Mouse (Mus musculus): Measurements from ENCODE around the gene Palm2.

The Palm2 gene

GRCm38 (mm10) chr4:57755085-57755484, 321.0 kb downstream of the Palm2 start:
- no peak for DNase-seq (ENCODE audit: low spot score)

DNA sequence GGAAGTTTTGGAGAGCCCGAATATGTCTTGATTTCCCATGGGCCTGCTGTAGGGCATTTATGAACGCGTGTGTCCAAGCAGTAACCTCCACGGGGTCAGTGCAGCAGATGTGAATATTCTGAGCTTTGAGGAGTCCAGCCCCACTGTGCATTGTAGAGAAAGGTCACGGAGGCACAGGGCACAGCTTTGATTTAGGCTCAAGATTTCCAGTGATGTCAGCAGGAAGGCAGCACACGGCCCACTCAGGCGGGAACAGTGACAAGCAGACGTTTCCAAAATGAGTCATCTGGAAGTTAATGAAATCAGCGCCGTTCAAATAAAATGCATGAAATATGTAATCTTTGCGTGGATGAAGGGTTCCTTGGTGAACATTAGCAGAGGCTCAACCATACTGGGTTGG, 323.9 kb downstream of the Palm2 start:
- DNase-seq (ENCODE audit: low spot score), result no peak
